Mouse (Mus musculus): ENCODE results near the gene Calm1. TPM values are rescaled to one million over a fixed set of nuclear protein-coding genes. Genes with fewer than 3 reads are reported as not detected.

Calm1 gene
- total and polyA plus RNA-seq, 3 experiments, result 524 to 3,339 (median 602) TPM

GRCm38 (mm10) chr12:100176469-100177056 lies 22.7 kb upstream of the Calm1 start:
- H3K27ac ChIP-seq (ENCODE audit: control insufficient read depth, low read depth, low read length), result no peak overlapping the region
- H3K9ac ChIP-seq (ENCODE audit: control insufficient read depth, low read depth, low read length, poor library complexity, severe bottlenecking), result no peak overlapping the region
- DNase-seq (ENCODE audit: low read depth, low spot score), result no peak
- TF ChIP-seq RCOR1 (IDR thresholded peaks at IDR 0.05; ENCODE audit: low read depth, low read length) (no peak), SMC3 (IDR thresholded peaks at IDR 0.05; ENCODE audit: low read depth, low read length) (no peak), MAFK (IDR thresholded peaks at IDR 0.05; ENCODE audit: borderline replicate concordance, low read depth, low read length) (no peak), UBTF (IDR thresholded peaks at IDR 0.05; ENCODE audit: borderline replicate concordance, insufficient read depth, low read depth, low read length) (no peak), ZC3H11A (IDR thresholded peaks at IDR 0.05; ENCODE audit: low read depth, low read length) (no peak), MAX (IDR thresholded peaks at IDR 0.05; ENCODE audit: low read length) (no peak)
- H3K4me1 ChIP-seq (ENCODE audit: control insufficient read depth in 1 of 2, insufficient read depth in 2 of 2, low read length in 2 of 2), result no peaks in the 10 kb centered on the region
- H3K36me3 ChIP-seq (ENCODE audit: control insufficient read depth in 1 of 2, insufficient read depth in 2 of 2, low read length in 2 of 2), result no peaks in the 10 kb centered on the region
- no peaks in the 10 kb centered on the region for H3K9me3 ChIP-seq (replicated peaks; ENCODE audit: insufficient read depth, low read length)
- no peaks in the 10 kb centered on the region for H3K79me2 ChIP-seq (ENCODE audit: control insufficient read depth, insufficient read depth, low read length, poor library complexity)
- no peak overlapping the region for H3K4me3 ChIP-seq (ENCODE audit: control insufficient read depth in 1 of 2, insufficient read depth in 1 of 2, low read depth in 2 of 2, low read length in 2 of 2)
- H3K27me3 ChIP-seq (ENCODE audit: control insufficient read depth in 1 of 2, insufficient read depth in 2 of 2, low read length in 2 of 2), result 0 out of 4 replicates have a peak, but pooled peaks cover 0 to 1% of the 10 kb centered on the region in 2 experiments

GRCm38 (mm10) chr12:100178898-100179440 lies 20.3 kb upstream of the Calm1 start:
- no peak for DNase-seq (ENCODE audit: low read depth, low spot score)
- Histone ChIP-seq H3K36me3 (ENCODE audit: control insufficient read depth in 1 of 2, insufficient read depth in 2 of 2, low read length in 2 of 2) (peaks cover 0 to 5% of the 10 kb centered on the region in 2 experiments; a peak in 2 of 4 replicates), H3K27me3 (ENCODE audit: control insufficient read depth in 1 of 2, insufficient read depth in 2 of 2, low read length in 2 of 2) (0 out of 4 replicates have a peak, but pooled peaks cover 0 to 1% of the 10 kb centered on the region in 2 experiments), H3K4me1 (ENCODE audit: control insufficient read depth in 1 of 2, insufficient read depth in 2 of 2, low read length in 2 of 2) (peaks cover 0 to 7% of the 10 kb centered on the region in 2 experiments; a peak in 2 of 4 replicates), H3K79me2 (ENCODE audit: control insufficient read depth, insufficient read depth, low read length, poor library complexity) (no peaks in the 10 kb centered on the region), H3K9ac (ENCODE audit: control insufficient read depth, low read depth, low read length, poor library complexity, severe bottlenecking) (no peak overlapping the region), H3K9me3 (replicated peaks; ENCODE audit: insufficient read depth, low read length) (no peaks in the 10 kb centered on the region), H3K27ac (ENCODE audit: control insufficient read depth, low read depth, low read length) (no peak overlapping the region), H3K4me3 (ENCODE audit: control insufficient read depth in 1 of 2, insufficient read depth in 1 of 2, low read depth in 2 of 2, low read length in 2 of 2) (no peak overlapping the region)
- TF ChIP-seq ZNF384 (IDR thresholded peaks at IDR 0.05; ENCODE audit: low read depth, low read length), result peak; percentile 52; the same call in 1 of the 2 replicates
- no peak for TF ChIP-seq ZC3H11A (IDR thresholded peaks at IDR 0.05; ENCODE audit: low read depth, low read length)

- Histone ChIP-seq H3K9ac (ENCODE audit: control insufficient read depth, low read depth, low read length, poor library complexity, severe bottlenecking) (no peak overlapping the region), H3K4me1 (ENCODE audit: control insufficient read depth in 1 of 2, insufficient read depth in 2 of 2, low read length in 2 of 2) (peaks cover 10 to 16% of the 10 kb centered on the region in 2 experiments), H3K27me3 (ENCODE audit: control insufficient read depth in 1 of 2, insufficient read depth in 2 of 2, low read length in 2 of 2) (0 out of 4 replicates have a peak, but pooled peaks cover 0 to 1% of the 10 kb centered on the region in 2 experiments), H3K4me3 (ENCODE audit: control insufficient read depth in 1 of 2, insufficient read depth in 1 of 2, low read depth in 2 of 2, low read length in 2 of 2) (no peak overlapping the region), H3K9me3 (replicated peaks; ENCODE audit: insufficient read depth, low read length) (no peaks in the 10 kb centered on the region), H3K79me2 (ENCODE audit: control insufficient read depth, insufficient read depth, low read length, poor library complexity) (no peaks in the 10 kb centered on the region), H3K27ac (ENCODE audit: control insufficient read depth, low read depth, low read length) (no peak overlapping the region), H3K36me3 (ENCODE audit: control insufficient read depth in 1 of 2, insufficient read depth in 2 of 2, low read length in 2 of 2) (peaks cover 0 to 19% of the 10 kb centered on the region in 2 experiments; a peak in 2 of 4 replicates)
- no peak for DNase-seq (ENCODE audit: low read depth, low spot score)
- TF ChIP-seq CTCF (IDR thresholded peaks at IDR 0.05 in 2 of 3, conservative IDR thresholded peaks at IDR 0.05 in 1 of 3; ENCODE audit: control insufficient read depth in 1 of 3, insufficient read depth in 1 of 3, low read depth in 2 of 3, low read length in 3 of 3, poor library complexity in 1 of 3, severe bottlenecking in 1 of 3) (no peak), CHD1 (IDR thresholded peaks at IDR 0.05; ENCODE audit: low read depth, low read length) (no peak), MAZ (IDR thresholded peaks at IDR 0.05; ENCODE audit: low read depth, low read length) (no peak), USF2 (IDR thresholded peaks at IDR 0.05; ENCODE audit: borderline replicate concordance in 1 of 2, insufficient read depth in 1 of 2, low read depth in 1 of 2, low read length in 2 of 2) (no peak), BHLHE40 (IDR thresholded peaks at IDR 0.05; ENCODE audit: borderline replicate concordance, low read depth, low read length) (no peak), E2F4 (IDR thresholded peaks at IDR 0.05; ENCODE audit: borderline replicate concordance, low read depth, low read length) (no peak), KAT2A (conservative IDR thresholded peaks at IDR 0.05; ENCODE audit: low read depth, low read length) (no peak), MAX (IDR thresholded peaks at IDR 0.05; ENCODE audit: low read length) (no peak), TAL1 (IDR thresholded peaks at IDR 0.05; ENCODE audit: low read length) (no peak), TCF12 (IDR thresholded peaks at IDR 0.05; ENCODE audit: low read depth, low read length) (no peak), GATA1 (IDR thresholded peaks at IDR 0.05; ENCODE audit: low read depth, low read length) (no peak), ZMIZ1 (IDR thresholded peaks at IDR 0.05; ENCODE audit: low read depth, low read length) (no peak), EP300 (IDR thresholded peaks at IDR 0.05; ENCODE audit: low read depth in 1 of 2, low read length in 2 of 2) (no peak), GABPA (IDR thresholded peaks at IDR 0.05; ENCODE audit: low read depth, low read length) (no peak), HCFC1 (IDR thresholded peaks at IDR 0.05; ENCODE audit: low read depth, low read length) (no peak), MAFK (IDR thresholded peaks at IDR 0.05; ENCODE audit: borderline replicate concordance, low read depth, low read length) (no peak)
These were observed 18.4 kb upstream of the Calm1 start for GRCm38 (mm10) chr12:100180802-100181201.

Data from MEL (cell line).